Mouse (Mus musculus): ENCODE measurements around the gene Ugdh. TPM values are rescaled to one million over a fixed set of nuclear protein-coding genes. Genes with fewer than 3 reads are reported as not detected.

Ugdh gene
- total RNA-seq, 2 experiments from 2014 or later, result 24.1 to 30.9 TPM

Other genes starting within 250 kb of the Ugdh start
- gene Wdr19, start 236.3 kb downstream of the Ugdh start, total RNA-seq (2021), result 10 to 100 TPM; 19.2 to 20.1 TPM
- 10 to 100 TPM; 25.1 to 28.7 TPM for gene Rfc1, start 100.3 kb downstream of the Ugdh start, total RNA-seq (2021)
- gene Klb, start 87.6 kb downstream of the Ugdh start, total RNA-seq (2021), result under 1 TPM; 0.46 to 0.74 TPM
- 100 to 1,000 TPM; 548 to 565 TPM for gene Rpl9, start 44.5 kb downstream of the Ugdh start, total RNA-seq (2021)
- gene Lias, start 44.5 kb downstream of the Ugdh start, total RNA-seq (2021), result 10 to 100 TPM; 33.2 to 42.5 TPM
- not detected for gene Gm43552, start 56.9 kb upstream of the Ugdh start, total RNA-seq (2021)
- 100 to 1,000 TPM; 150 to 155 TPM for gene Smim14, start 101.2 kb upstream of the Ugdh start, total RNA-seq (2021)
- gene Ube2k, start 101.3 kb upstream of the Ugdh start, total RNA-seq (2021), result 100 to 1,000 TPM; 130 to 137 TPM

Data from layer of hippocampus, postnatal 14 days (tissue).